Mouse (Mus musculus): Measurements from ENCODE around the gene Gm42420.

DNA sequence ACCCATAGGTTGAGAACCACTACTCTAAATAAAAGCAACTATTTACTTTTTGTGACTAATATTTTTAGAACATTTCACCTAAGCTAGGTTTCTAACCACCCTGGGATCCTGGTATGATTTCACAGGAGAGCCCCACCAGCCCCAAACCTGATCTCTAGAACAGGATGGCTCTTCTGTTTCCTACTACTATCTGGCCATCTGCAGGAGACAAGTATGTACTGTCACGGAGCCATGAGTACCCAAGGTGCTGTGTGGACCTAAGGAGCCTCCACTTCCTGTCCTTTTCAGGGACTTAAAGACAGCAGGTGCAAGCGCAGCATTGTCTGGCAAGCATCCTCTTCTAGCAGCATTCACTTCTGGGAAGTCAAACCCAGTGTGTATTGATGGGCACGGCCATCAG lies 16.3 kb downstream of the Gm42420 start:
- TF ChIP-seq CTCF (IDR thresholded peaks at IDR 0.05; ENCODE audit: low read depth, low read length) (no peak), POLR2A (IDR thresholded peaks at IDR 0.05; ENCODE audit: borderline replicate concordance, low read depth, low read length) (no peak)
